Mouse (Mus musculus): ENCODE measurements around the gene Ccl11. TPM values are rescaled to one million over a fixed set of nuclear protein-coding genes. Genes with fewer than 3 reads are reported as not detected.

Gene Ccl11
- polyA plus RNA-seq, 1 experiment from 2014 or later, result not detected

DNA sequence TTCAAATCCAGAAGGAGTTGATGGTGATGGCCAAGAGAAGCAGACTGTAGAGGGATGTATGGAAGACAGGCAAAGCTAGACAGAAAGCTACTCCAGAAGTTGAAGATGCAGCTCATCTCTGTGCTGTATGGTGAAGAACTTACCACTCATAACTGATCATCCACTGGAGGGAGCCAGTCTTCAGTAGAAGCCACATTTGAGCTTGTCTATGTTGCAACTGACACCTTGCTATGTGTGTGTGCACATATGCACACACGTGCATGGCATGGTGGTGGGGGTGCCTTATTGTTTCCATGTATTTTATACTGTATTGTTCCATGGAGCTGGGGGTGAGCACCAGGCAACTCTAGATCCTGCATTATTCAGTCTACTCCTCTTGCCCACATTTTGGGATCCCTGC lies 14.8 kb downstream of the Ccl11 start:
- H3K4me1 ChIP-seq (ENCODE audit: control insufficient read depth, insufficient read depth, low read length), result no peaks in the 10 kb centered on the region
- no peaks in the 10 kb centered on the region for H3K9me3 ChIP-seq (ENCODE audit: control insufficient read depth, low read length)
- ATAC-seq (ENCODE audit: low FRiP score) (no peak), DNase-seq (ENCODE audit: low spot score, missing footprints) (no peak)
- H3K36me3 ChIP-seq (ENCODE audit: control insufficient read depth, insufficient read depth, low read length), result no peaks in the 10 kb centered on the region
- no peak overlapping the region for H3K4me2 ChIP-seq
- 81% methylated on average over 1 of the region's 1 CpGs for WGBS
- H3K27me3 ChIP-seq (ENCODE audit: control insufficient read depth, insufficient read depth, low read length), result no peaks in the 10 kb centered on the region
- no peak overlapping the region for H3K27ac ChIP-seq (ENCODE audit: low read depth, low read length)
- H3K4me3 ChIP-seq (ENCODE audit: low read depth, low read length), result no peak overlapping the region
- H3K9ac ChIP-seq (ENCODE audit: low read length), result no peak overlapping the region

DNA sequence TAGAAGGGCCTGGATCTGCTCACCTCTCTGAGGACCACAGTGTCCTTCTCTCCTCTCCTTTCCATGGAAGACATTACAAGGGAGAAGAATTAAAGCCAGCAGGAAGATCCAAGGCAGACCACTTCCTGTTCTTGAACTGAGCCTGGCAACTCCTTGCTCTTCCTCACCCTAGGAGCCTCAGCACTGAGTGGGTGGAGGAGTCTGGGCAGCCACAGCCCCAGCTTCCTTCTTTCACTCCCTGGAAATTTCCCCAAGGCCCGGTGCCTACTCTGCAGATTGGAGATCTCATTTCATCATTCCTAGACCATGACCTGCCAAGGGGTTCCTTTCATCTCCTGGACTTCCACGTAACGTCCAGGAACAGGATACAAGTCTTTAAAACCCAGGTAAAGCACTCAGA lies 15.4 kb downstream of the Ccl11 start:
- Histone ChIP-seq H3K4me1 (ENCODE audit: control insufficient read depth, insufficient read depth, low read length) (no peaks in the 10 kb centered on the region), H3K27me3 (ENCODE audit: control insufficient read depth, insufficient read depth, low read length) (no peaks in the 10 kb centered on the region), H3K9ac (ENCODE audit: low read length) (no peak overlapping the region), H3K9me3 (ENCODE audit: control insufficient read depth, low read length) (no peaks in the 10 kb centered on the region), H3K4me2 (no peak overlapping the region), H3K4me3 (ENCODE audit: low read depth, low read length) (no peak overlapping the region), H3K27ac (ENCODE audit: low read depth, low read length) (no peak overlapping the region), H3K36me3 (ENCODE audit: control insufficient read depth, insufficient read depth, low read length) (no peaks in the 10 kb centered on the region)
- DNase-seq (ENCODE audit: low spot score, missing footprints) (no peak), ATAC-seq (ENCODE audit: low FRiP score) (no peak)
- WGBS, result 78% methylated on average over 3 of the region's 3 CpGs

DNA sequence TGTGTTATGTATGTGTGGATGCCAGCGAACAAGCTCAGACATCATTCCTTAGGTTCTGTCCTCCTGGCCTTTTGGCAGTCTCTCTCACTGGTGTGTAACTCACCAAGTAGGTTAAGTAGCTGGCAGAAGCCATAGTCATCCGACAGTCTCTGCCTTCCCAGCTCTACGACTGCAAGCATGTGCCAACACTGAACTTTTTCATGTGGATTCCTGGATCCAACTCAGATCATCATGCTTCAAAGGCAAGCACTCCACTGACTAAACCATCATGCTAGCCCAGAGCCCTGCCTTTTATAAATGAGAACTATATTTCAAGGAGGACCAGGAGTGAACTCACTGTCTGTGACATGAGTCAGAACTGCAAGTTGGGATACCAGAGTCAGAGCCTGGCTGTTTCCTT lies 16.1 kb downstream of the Ccl11 start:
- Histone ChIP-seq H3K36me3 (ENCODE audit: control insufficient read depth, insufficient read depth, low read length) (no peaks in the 10 kb centered on the region), H3K4me2 (no peak overlapping the region), H3K4me3 (ENCODE audit: low read depth, low read length) (no peak overlapping the region), H3K4me1 (ENCODE audit: control insufficient read depth, insufficient read depth, low read length) (no peaks in the 10 kb centered on the region), H3K27ac (ENCODE audit: low read depth, low read length) (no peak overlapping the region), H3K9me3 (ENCODE audit: control insufficient read depth, low read length) (no peaks in the 10 kb centered on the region), H3K27me3 (ENCODE audit: control insufficient read depth, insufficient read depth, low read length) (no peaks in the 10 kb centered on the region), H3K9ac (ENCODE audit: low read length) (no peak overlapping the region)
- DNase-seq (ENCODE audit: low spot score, missing footprints) (no peak), ATAC-seq (ENCODE audit: low FRiP score) (no peak)
- 88% methylated on average over 3 of the region's 3 CpGs for WGBS

DNA sequence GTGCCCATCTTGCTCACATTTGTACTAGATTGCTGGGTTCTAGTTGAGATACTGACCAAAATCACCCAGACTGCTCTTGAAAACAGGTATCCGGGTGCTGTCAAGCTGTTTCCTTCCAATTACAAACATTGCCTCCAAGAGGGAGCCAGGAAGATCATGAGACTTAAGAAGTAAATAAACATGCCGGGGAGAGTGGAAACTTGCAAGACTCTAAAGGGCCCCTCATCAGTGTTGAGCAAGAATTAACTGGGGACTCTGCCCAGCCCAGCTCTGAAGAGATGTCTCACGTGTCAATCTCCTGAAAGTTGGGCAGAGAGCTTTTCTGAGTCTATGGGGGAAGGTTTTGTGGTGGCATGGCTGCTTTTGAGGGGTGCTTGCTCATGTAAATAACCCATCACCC lies 19.4 kb downstream of the Ccl11 start:
- Histone ChIP-seq H3K4me2 (no peak overlapping the region), H3K27ac (ENCODE audit: low read depth, low read length) (no peak overlapping the region), H3K4me1 (ENCODE audit: control insufficient read depth, insufficient read depth, low read length) (no peaks in the 10 kb centered on the region), H3K36me3 (ENCODE audit: control insufficient read depth, insufficient read depth, low read length) (no peaks in the 10 kb centered on the region), H3K27me3 (ENCODE audit: control insufficient read depth, insufficient read depth, low read length) (no peaks in the 10 kb centered on the region), H3K4me3 (ENCODE audit: low read depth, low read length) (no peak overlapping the region), H3K9me3 (ENCODE audit: control insufficient read depth, low read length) (no peaks in the 10 kb centered on the region), H3K9ac (ENCODE audit: low read length) (no peak overlapping the region)
- DNase-seq (ENCODE audit: low spot score, missing footprints) (no peak), ATAC-seq (ENCODE audit: low FRiP score) (no peak)
- 74% methylated on average over 3 of the region's 3 CpGs for WGBS

DNA sequence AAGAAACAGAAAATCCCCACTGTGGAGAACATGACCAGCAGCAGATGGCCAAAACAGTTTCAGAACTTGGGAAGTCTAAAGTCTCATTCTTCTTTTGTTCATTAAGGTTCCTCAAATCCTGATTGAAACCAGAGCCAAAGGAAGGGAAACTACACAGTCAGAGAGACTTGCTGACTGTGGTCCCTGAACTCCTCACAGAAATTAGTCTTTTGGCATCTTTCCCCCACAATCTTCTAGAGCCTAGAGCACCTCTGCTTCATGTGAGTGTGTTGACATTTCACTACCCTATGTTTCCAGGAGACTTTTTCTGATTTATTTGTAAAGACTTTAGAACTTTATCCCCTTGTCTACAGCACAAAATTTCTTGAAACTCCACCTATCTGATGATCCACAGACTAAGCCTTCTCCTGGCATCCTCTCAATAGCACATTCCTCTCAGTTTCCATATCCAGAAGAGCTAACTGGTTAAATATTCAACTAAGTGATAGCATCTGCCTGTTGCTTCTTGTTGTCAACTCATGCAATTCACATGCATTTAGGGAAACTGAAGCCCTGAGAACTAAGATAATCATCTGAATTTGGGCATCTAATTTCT lies 20.6 kb downstream of the Ccl11 start:
- Histone ChIP-seq H3K9ac (ENCODE audit: low read length) (no peak overlapping the region), H3K4me2 (no peak overlapping the region), H3K4me3 (ENCODE audit: low read depth, low read length) (no peak overlapping the region), H3K4me1 (ENCODE audit: control insufficient read depth, insufficient read depth, low read length) (no peaks in the 10 kb centered on the region), H3K27me3 (ENCODE audit: control insufficient read depth, insufficient read depth, low read length) (no peaks in the 10 kb centered on the region), H3K27ac (ENCODE audit: low read depth, low read length) (no peak overlapping the region), H3K36me3 (ENCODE audit: control insufficient read depth, insufficient read depth, low read length) (no peaks in the 10 kb centered on the region), H3K9me3 (ENCODE audit: control insufficient read depth, low read length) (no peaks in the 10 kb centered on the region)
- DNase-seq (ENCODE audit: low spot score, missing footprints) (no peak), ATAC-seq (ENCODE audit: low FRiP score) (no peak)

DNA sequence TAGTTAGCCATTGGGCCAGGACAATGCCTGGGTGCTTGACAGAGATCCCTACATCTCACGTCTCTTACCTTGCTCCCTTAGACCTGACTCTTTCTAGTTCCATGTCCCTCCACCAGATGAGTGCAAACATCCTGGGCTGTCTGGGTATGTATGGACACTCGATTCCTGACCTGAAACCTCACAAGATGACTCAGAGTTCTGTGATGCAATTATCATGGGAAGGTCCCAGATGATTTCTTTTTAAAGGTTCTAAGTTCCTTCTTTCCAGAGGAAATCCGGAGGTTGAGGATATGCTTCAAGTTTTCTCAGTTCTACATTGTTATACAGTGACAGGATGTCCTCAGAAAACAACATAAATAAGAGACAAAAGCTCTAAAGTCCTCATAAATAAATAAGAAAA lies 23.2 kb downstream of the Ccl11 start:
- H3K27ac ChIP-seq (ENCODE audit: low read depth, low read length), result no peak overlapping the region
- no peak overlapping the region for H3K9ac ChIP-seq (ENCODE audit: low read length)
- H3K27me3 ChIP-seq (ENCODE audit: control insufficient read depth, insufficient read depth, low read length), result no peaks in the 10 kb centered on the region
- ATAC-seq (ENCODE audit: low FRiP score) (no peak), DNase-seq (ENCODE audit: low spot score, missing footprints) (no peak)
- no peak overlapping the region for H3K4me2 ChIP-seq
- H3K36me3 ChIP-seq (ENCODE audit: control insufficient read depth, insufficient read depth, low read length), result no peaks in the 10 kb centered on the region
- 82% methylated on average over 3 of the region's 3 CpGs for WGBS
- no peaks in the 10 kb centered on the region for H3K9me3 ChIP-seq (ENCODE audit: control insufficient read depth, low read length)
- no peak overlapping the region for H3K4me3 ChIP-seq (ENCODE audit: low read depth, low read length)
- no peaks in the 10 kb centered on the region for H3K4me1 ChIP-seq (ENCODE audit: control insufficient read depth, insufficient read depth, low read length)

DNA sequence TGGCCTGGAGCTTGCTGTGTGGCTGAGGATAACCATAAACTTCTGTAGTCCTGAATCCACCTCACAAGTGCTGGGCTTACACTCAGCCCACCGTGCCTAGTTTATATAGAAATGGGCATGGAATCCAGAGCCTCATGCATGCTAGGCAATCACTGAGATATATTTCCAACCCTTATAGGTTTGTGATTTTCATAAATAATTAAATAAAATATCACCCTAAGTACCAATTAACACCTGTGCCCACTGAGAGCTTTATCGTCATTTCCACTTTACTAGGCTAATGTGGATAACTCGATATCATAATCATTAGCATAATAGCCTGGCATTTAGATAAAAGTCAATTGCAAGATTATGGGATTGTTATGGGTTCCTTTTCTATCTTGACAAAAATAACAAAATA lies 26.7 kb downstream of the Ccl11 start:
- Histone ChIP-seq H3K27me3 (ENCODE audit: control insufficient read depth, insufficient read depth, low read length) (no peaks in the 10 kb centered on the region), H3K4me2 (no peak overlapping the region), H3K27ac (ENCODE audit: low read depth, low read length) (no peak overlapping the region), H3K36me3 (ENCODE audit: control insufficient read depth, insufficient read depth, low read length) (no peaks in the 10 kb centered on the region), H3K4me1 (ENCODE audit: control insufficient read depth, insufficient read depth, low read length) (no peaks in the 10 kb centered on the region), H3K9me3 (ENCODE audit: control insufficient read depth, low read length) (no peaks in the 10 kb centered on the region), H3K9ac (ENCODE audit: low read length) (no peak overlapping the region), H3K4me3 (ENCODE audit: low read depth, low read length) (no peak overlapping the region)
- 89% methylated on average over 3 of the region's 3 CpGs for WGBS
- ATAC-seq (ENCODE audit: low FRiP score) (no peak), DNase-seq (ENCODE audit: low spot score, missing footprints) (no peak)

DNA sequence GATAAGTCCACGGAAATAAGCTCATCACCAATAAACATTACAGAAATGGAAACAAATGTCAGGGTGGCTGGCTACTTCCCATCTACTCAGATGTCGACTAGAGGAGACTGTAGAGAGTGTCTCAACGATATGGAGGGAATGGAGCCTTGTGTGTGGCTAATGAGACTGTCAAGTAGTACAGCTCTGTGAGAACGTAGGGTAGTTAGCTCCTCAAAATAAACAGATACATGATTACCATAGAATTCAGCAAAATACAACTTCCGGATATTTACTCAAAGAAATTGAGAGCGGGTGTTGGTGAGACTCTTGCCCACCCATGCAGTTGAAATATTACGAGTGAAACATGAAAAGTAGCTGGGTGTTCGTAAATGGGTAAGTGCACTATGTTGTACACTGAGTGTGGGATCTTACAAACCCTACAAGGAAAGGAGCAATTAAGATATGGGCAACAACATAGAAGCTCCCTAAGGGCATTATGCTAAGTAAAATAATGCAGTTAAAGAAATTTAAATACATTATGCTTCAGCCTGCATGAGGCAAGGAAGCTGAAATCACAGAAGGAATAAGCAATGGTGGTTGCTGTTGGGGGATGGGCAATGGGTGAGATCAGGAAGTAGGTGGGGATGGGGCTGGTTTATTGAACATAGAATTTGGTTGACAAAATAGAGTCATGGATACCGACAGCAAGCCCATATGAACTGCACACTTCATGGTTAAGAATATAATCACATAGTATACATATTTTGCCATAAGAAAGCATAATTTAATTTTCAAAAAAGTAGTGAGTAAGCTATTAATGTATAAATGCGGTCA lies 42.1 kb downstream of the Ccl11 start:
- no peaks in the 10 kb centered on the region for H3K27me3 ChIP-seq (ENCODE audit: control insufficient read depth, insufficient read depth, low read length)
- H3K9ac ChIP-seq (ENCODE audit: low read length), result no peak overlapping the region

DNA sequence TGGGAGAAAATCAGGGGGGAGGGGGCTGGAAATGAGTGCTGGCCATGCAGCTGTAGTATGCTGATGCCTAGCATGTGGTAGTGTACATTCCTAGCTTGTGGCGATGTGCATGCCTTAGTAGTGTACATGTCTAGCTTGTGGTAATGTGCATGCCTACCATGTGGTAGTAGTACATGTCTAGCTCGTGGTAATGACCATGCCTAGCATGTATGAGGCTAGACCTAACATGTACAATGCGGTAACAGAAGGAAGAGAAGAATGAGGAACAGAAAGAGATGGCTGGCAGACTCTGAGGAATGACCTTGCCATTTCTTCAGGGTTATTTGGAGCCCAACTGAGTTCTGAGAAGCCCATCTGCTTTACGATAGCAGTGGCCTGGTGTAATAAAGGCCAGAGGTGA lies 43.5 kb downstream of the Ccl11 start:
- ATAC-seq (ENCODE audit: low FRiP score) (no peak), DNase-seq (ENCODE audit: low spot score, missing footprints) (no peak)
- Histone ChIP-seq H3K4me2 (no peak overlapping the region), H3K4me1 (ENCODE audit: control insufficient read depth, insufficient read depth, low read length) (no peaks in the 10 kb centered on the region), H3K4me3 (ENCODE audit: low read depth, low read length) (no peak overlapping the region), H3K36me3 (ENCODE audit: control insufficient read depth, insufficient read depth, low read length) (no peaks in the 10 kb centered on the region), H3K9ac (ENCODE audit: low read length) (no peak overlapping the region), H3K27me3 (ENCODE audit: control insufficient read depth, insufficient read depth, low read length) (no peaks in the 10 kb centered on the region), H3K27ac (ENCODE audit: low read depth, low read length) (no peak overlapping the region), H3K9me3 (ENCODE audit: control insufficient read depth, low read length) (no peaks in the 10 kb centered on the region)
- 86% methylated on average over 4 of the region's 4 CpGs for WGBS

More for the DNA sequence above, 42.1 kb downstream of the Ccl11 start:
- no peak for DNase-seq (ENCODE audit: low spot score, missing footprints)
- Histone ChIP-seq H3K36me3 (ENCODE audit: control insufficient read depth, insufficient read depth, low read length) (no peaks in the 10 kb centered on the region), H3K4me1 (ENCODE audit: control insufficient read depth, insufficient read depth, low read length) (no peaks in the 10 kb centered on the region), H3K4me3 (ENCODE audit: low read depth, low read length) (no peak overlapping the region), H3K9me3 (ENCODE audit: control insufficient read depth, low read length) (no peaks in the 10 kb centered on the region), H3K4me2 (no peak overlapping the region), H3K27ac (ENCODE audit: low read depth, low read length) (no peak overlapping the region)
- 88% methylated on average over 10 of the region's 10 CpGs for WGBS
- ATAC-seq (ENCODE audit: low FRiP score), result no peak
